Mouse (Mus musculus) CH12F3 (cell line): Measurements from ENCODE around the gene Krtap27-1.

Source experiments
- in situ Hi-C: fragments of 300-500 bp; cut with MboI; formaldehyde crosslinking; loops from 2 replicates; pipeline ENCODE4 v1.14.3; 2020; ENCODE audit warnings: low sequenced_read_pairs

Krtap27-1 gene

GRCm38 (mm10) chr16:88671571-88671970 is at the start of gene Krtap27-1:
Gene Krtap27-1, minus strand, starts transcription at chr16:88671671.
- in situ Hi-C loops: no loop called here

- in situ Hi-C loops: no loop called here
Measured at GRCm38 (mm10) chr16:88720031-88720430, 48.6 kb upstream of the Krtap27-1 start.

- in situ Hi-C loops: no loop called here
Measured at GRCm38 (mm10) chr16:88716549-88716948, 45.1 kb upstream of the Krtap27-1 start.

GRCm38 (mm10) chr16:88711245-88711644 is 39.8 kb upstream of the Krtap27-1 start:
- in situ Hi-C loops: no loop called here

GRCm38 (mm10) chr16:88710757-88711156 is 39.3 kb upstream of the Krtap27-1 start:
- in situ Hi-C loops: no loop called here

GRCm38 (mm10) chr16:88707496-88708012 is 36.1 kb upstream of the Krtap27-1 start, which contains the start of gene 2310061N02Rik:
Gene 2310061N02Rik, minus strand, starts transcription at chr16:88707962.
- in situ Hi-C loops: no loop called here

GRCm38 (mm10) chr16:88701072-88701864 is 29.8 kb upstream of the Krtap27-1 start:
- in situ Hi-C loops: no loop called here

- in situ Hi-C loops: no loop called here
Measured at GRCm38 (mm10) chr16:88696256-88696655, 24.8 kb upstream of the Krtap27-1 start.

GRCm38 (mm10) chr16:88681282-88681681 is 9.8 kb upstream of the Krtap27-1 start:
- in situ Hi-C loops: no loop called here

- in situ Hi-C loops: no loop called here
Measured at GRCm38 (mm10) chr16:88679099-88679498, 7.6 kb upstream of the Krtap27-1 start.

GRCm38 (mm10) chr16:88657426-88657825 is 14.0 kb downstream of the Krtap27-1 start:
- in situ Hi-C loops: no loop called here

GRCm38 (mm10) chr16:88651952-88652351 is 19.5 kb downstream of the Krtap27-1 start:
- in situ Hi-C loops: no loop called here

- in situ Hi-C loops: no loop called here
Measured at GRCm38 (mm10) chr16:88651082-88651481, 20.4 kb downstream of the Krtap27-1 start.

- in situ Hi-C loops: no loop called here
Measured at GRCm38 (mm10) chr16:88647358-88647846, 24.1 kb downstream of the Krtap27-1 start, which contains the start of gene Krtap26-1. Gene Krtap26-1, minus strand, starts transcription at chr16:88647796.

- in situ Hi-C loops: no loop called here
Measured at GRCm38 (mm10) chr16:88646366-88647111, 24.9 kb downstream of the Krtap27-1 start.

GRCm38 (mm10) chr16:88640053-88640452 is 31.4 kb downstream of the Krtap27-1 start:
- in situ Hi-C loops: no loop called here

GRCm38 (mm10) chr16:88635142-88635541 is 36.3 kb downstream of the Krtap27-1 start:
- in situ Hi-C loops: no loop called here

- in situ Hi-C loops: no loop called here
Measured at GRCm38 (mm10) chr16:88631474-88631873, 40.0 kb downstream of the Krtap27-1 start.

- in situ Hi-C loops: no loop called here
Measured at GRCm38 (mm10) chr16:88627566-88627965, 43.9 kb downstream of the Krtap27-1 start, which contains the start of gene 2310079G19Rik. Gene 2310079G19Rik, minus strand, starts transcription at chr16:88627666.
